ENCODE assay signal across 33 mouse cellular contexts in genomic region chr8:98659287-98659686, GRCm38 (mm10).
"Had no signal": no experiment of that assay in that cellular context is flagged by ENCODE, and none has a peak within 500 bp of the region (broad histone marks: within the 10 kb centered on the region; RNA-seq: fewer than 3 reads in every experiment).

No protein-coding gene starts in this region.

- H3K4me3 ChIP-seq: limb, embryonic 10.5 days; limb, embryonic 12.5 days; limb, embryonic 13.5 days; limb, embryonic 15.5 days; liver, embryonic 12.5 days; liver, embryonic 13.5 days; liver, embryonic 15.5 days; lung, embryonic 15.5 days; megakaryocyte, embryonic 14.5 days; midbrain, embryonic 10.5 days; midbrain, embryonic 12.5 days; midbrain, embryonic 13.5 days; midbrain, embryonic 15.5 days; myocyte; neural tube, embryonic 12.5 days; neural tube, embryonic 13.5 days had no signal

- H3K4me1 ChIP-seq: limb, embryonic 10.5 days; limb, embryonic 12.5 days; limb, embryonic 13.5 days; limb, embryonic 15.5 days; liver, embryonic 12.5 days; liver, embryonic 13.5 days; liver, embryonic 15.5 days; lung, embryonic 15.5 days; megakaryocyte, embryonic 14.5 days; midbrain, embryonic 10.5 days; midbrain, embryonic 12.5 days; midbrain, embryonic 13.5 days; midbrain, embryonic 15.5 days; neural tube, embryonic 12.5 days; neural tube, embryonic 13.5 days had no signal

- ATAC-seq: liver, embryonic 12.5 days; liver, postnatal 0 days; lung, postnatal 0 days; midbrain, embryonic 13.5 days; midbrain, embryonic 15.5 days; midbrain, embryonic 16.5 days had no signal

- H3K4me2 ChIP-seq: limb, embryonic 12.5 days; limb, embryonic 13.5 days; limb, embryonic 15.5 days; liver, embryonic 11.5 days; liver, embryonic 12.5 days; liver, embryonic 13.5 days; liver, embryonic 15.5 days; lung, embryonic 14.5 days; lung, embryonic 15.5 days; midbrain, embryonic 11.5 days; midbrain, embryonic 12.5 days; midbrain, embryonic 13.5 days; midbrain, embryonic 15.5 days; neural tube, embryonic 12.5 days; neural tube, embryonic 13.5 days had no signal

- H3K9me3 ChIP-seq: limb, embryonic 10.5 days; limb, embryonic 12.5 days; limb, embryonic 13.5 days; limb, embryonic 15.5 days; liver, embryonic 12.5 days; liver, embryonic 13.5 days; liver, embryonic 15.5 days; lung, embryonic 15.5 days; megakaryocyte, embryonic 14.5 days; midbrain, embryonic 10.5 days; midbrain, embryonic 12.5 days; midbrain, embryonic 13.5 days; midbrain, embryonic 15.5 days; neural tube, embryonic 12.5 days; neural tube, embryonic 13.5 days had no signal

- DNase-seq: left cerebral cortex, postnatal 4 days; liver; liver, embryonic 13.5 days; liver, postnatal 0 days; lung, adult 18-20 months; lung, adult 2 months; lung, embryonic 14.5 days; lung, postnatal 10 days; lung, postnatal 14 days; lung, postnatal 36 days; lung, postnatal 4 days; midbrain, embryonic 14.5 days had no signal

- H3K36me3 ChIP-seq: limb, embryonic 10.5 days; limb, embryonic 12.5 days; limb, embryonic 13.5 days; limb, embryonic 15.5 days; liver, embryonic 12.5 days; liver, embryonic 13.5 days; liver, embryonic 15.5 days; lung, embryonic 15.5 days; midbrain, embryonic 10.5 days; midbrain, embryonic 12.5 days; midbrain, embryonic 13.5 days; midbrain, embryonic 15.5 days; neural tube, embryonic 12.5 days; neural tube, embryonic 13.5 days had no signal

- H3K27me3 ChIP-seq: limb, embryonic 12.5 days; limb, embryonic 13.5 days; limb, embryonic 15.5 days; liver, embryonic 12.5 days; liver, embryonic 13.5 days; liver, embryonic 15.5 days; lung, embryonic 15.5 days; megakaryocyte, embryonic 14.5 days; midbrain, embryonic 12.5 days; midbrain, embryonic 13.5 days; midbrain, embryonic 15.5 days; neural tube, embryonic 12.5 days; neural tube, embryonic 13.5 days had no signal

- H3K27ac ChIP-seq: limb, embryonic 10.5 days; limb, embryonic 12.5 days; limb, embryonic 13.5 days; limb, embryonic 15.5 days; liver, embryonic 12.5 days; liver, embryonic 13.5 days; liver, embryonic 14.5 days; liver, embryonic 15.5 days; lung, embryonic 15.5 days; macrophage; midbrain, embryonic 10.5 days; midbrain, embryonic 12.5 days; midbrain, embryonic 13.5 days; midbrain, embryonic 15.5 days; neural tube, embryonic 12.5 days; neural tube, embryonic 13.5 days had no signal

- H3K9ac ChIP-seq: limb, embryonic 12.5 days; limb, embryonic 13.5 days; limb, embryonic 15.5 days; liver, embryonic 12.5 days; liver, embryonic 13.5 days; liver, embryonic 14.5 days; liver, embryonic 15.5 days; liver, postnatal 0 days; lung, embryonic 14.5 days; lung, embryonic 15.5 days; midbrain, embryonic 12.5 days; midbrain, embryonic 13.5 days; midbrain, embryonic 15.5 days; neural tube, embryonic 12.5 days; neural tube, embryonic 13.5 days had no signal
